Mouse (Mus musculus) lung, adult 2 months (tissue): ENCODE data around the gene Ubox5.

Experiments
- CTCF ChIP-seq: fragments of 200-500 bp; IDR thresholded peaks from 2 replicates; pipeline ENCODE4 v1.5.1; 2011; ENCODE audit warnings: mild to moderate bottlenecking, low read length, control low read depth; ENCODE audit not compliant: insufficient read depth
- POLR2A ChIP-seq: fragments of 200-500 bp; IDR thresholded peaks from 2 replicates; pipeline ENCODE4 v1.6.1; 2011; ENCODE audit warnings: low read depth, mild to moderate bottlenecking, control low read depth, low read length, borderline replicate concordance; ENCODE audit errors: extremely low read depth

- TF ChIP-seq POLR2A: no peak
- no peak for TF ChIP-seq CTCF
Observed at GRCm38 (mm10) chr2:130581201-130581600, 48.6 kb downstream of the Ubox5 start.
